Mouse (Mus musculus): ENCODE results near the gene Slc2a10. TPM values are rescaled to one million over a fixed set of nuclear protein-coding genes. Genes with fewer than 3 reads are reported as not detected.
"Not testable (repeated sequence)": the region's sequence is repeated elsewhere in the genome, so short reads cannot be mapped to it uniquely, and the experiment has no call there.

Slc2a10 gene
- total RNA-seq, 2 experiments from 2014 or later = 0.80 to 1.4 TPM

GRCm38 (mm10) chr2:165498816-165499215 lies 4.8 kb upstream of the Slc2a10 start:
- DNase-seq (ENCODE audit: low spot score) = no peak

DNA sequence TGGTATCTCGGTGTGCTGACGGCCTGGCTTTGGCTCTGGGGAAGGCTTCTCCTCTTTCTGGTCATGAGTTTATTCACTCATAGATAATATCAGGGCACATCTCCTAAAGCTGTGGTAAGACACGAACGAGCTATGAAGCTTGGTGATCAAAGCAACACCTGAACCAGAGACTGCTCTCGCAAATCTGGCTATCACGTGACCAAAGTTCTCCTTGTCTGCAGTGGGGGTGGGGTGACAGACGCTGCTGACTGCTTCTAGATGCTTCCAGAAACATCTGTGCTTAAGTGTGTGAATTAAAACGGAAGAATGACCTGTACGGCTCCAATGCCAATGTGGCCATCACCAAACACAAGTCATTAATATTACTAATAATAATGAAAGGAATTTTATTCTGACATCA lies 6.1 kb downstream of the Slc2a10 start:
- no peak for DNase-seq (ENCODE audit: low spot score)

- DNase-seq (ENCODE audit: low spot score) = no peak
Observed at GRCm38 (mm10) chr2:165510466-165510865, 6.9 kb downstream of the Slc2a10 start.

- DNase-seq (ENCODE audit: low spot score) = not testable (repeated sequence)
Observed at GRCm38 (mm10) chr2:165510914-165511458, 7.4 kb downstream of the Slc2a10 start.

- DNase-seq (ENCODE audit: low spot score) = not testable (repeated sequence)
Observed at GRCm38 (mm10) chr2:165511530-165511929, 7.9 kb downstream of the Slc2a10 start.

DNA sequence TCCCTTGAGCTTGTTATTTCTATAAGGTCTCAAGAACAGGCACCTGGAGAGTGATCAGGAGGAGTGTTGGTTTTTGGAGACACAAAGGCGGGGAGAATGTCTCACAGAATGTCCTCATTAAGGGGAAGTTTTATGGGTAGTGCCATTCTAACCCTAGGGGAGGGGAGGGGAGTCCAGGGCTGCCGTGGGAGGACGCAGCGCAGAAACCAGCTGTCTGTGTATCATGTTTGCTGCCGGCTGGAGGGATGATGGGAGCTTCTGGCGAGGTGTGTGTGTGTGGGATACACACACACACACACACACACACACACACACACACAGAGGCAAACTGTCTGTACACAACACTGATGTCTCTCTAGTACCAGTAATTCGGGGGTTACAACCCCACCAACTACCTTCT lies 8.8 kb downstream of the Slc2a10 start:
- no peak for DNase-seq (ENCODE audit: low spot score)

DNA sequence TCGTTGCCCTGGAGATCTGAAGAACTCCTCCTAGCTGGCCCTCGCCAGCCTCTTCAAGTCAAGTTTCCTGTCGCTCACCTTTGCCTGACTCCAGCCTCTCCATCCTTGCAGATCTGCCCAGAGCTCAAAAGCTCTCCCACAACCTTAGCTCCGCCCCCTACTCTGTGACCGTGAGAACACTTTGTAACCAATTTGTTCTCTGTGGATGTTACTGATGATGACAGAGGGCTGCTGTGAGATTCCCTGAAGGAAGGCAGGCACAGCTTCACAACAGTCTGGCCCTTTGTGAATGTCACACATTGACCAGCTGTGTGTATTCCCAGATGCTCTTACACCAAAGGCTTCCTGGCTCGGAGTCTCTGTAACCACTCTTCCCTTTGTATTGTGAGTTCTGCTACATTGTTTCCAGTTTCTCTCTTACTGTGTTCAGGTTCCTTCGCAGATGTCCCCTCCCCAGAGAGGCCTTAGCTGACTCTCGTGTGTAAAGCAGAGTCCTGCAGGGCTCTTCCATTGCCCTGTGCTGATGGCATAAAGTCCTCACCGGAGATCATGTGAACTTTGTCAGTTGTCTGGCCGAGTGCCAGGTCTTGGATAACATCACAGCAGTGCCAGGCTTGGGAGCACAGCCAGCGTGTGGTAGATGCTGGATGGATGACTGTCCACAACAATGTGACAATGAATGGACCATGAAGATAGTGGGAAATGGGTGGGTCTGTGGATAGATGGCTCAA lies 9.4 kb downstream of the Slc2a10 start:
- DNase-seq (ENCODE audit: low spot score) = no peak

GRCm38 (mm10) chr2:165515178-165515728 lies 11.7 kb downstream of the Slc2a10 start:
- DNase-seq (ENCODE audit: low spot score) = no peak

DNA sequence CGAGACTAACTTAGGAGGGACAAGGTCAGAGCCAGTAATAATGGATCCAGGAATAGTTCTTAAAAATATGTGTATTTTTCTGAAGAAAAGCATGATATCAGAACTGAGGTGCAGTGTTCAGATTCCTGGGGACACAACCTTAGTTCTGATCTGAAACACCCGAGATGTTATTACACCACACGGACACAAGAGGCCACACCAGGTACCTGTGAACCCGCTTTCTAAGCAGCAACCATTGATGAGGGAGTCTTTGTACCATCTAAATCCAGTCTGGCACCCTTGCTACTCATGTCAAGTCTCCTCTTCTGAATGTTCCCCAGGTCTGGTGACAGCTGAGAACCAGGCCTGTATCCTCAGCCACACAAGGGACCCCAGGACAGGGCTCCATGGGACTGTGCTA lies 22.0 kb downstream of the Slc2a10 start:
- DNase-seq (ENCODE audit: low spot score) = no peak

DNA sequence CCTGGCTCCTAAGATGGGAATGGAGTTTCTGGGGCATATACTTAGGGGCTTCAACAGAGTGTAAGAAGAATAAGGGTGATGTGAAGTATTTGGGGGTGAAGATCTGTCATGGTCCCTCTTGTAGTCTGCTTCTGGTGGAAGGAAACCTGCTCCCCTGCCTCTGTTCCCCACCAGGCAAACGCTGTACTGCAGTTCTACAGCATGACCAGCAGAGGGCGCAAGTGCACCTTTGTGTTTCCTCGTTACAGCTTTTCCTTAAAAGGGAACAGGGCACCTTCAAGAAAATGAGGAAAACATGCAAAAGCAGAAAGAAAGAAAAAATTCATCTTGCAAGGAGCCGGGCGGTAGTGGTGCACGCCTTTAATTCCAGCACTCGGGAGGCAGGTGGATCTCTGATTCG lies 25.5 kb downstream of the Slc2a10 start:
- DNase-seq (ENCODE audit: low spot score) = peak; percentile 57

DNA sequence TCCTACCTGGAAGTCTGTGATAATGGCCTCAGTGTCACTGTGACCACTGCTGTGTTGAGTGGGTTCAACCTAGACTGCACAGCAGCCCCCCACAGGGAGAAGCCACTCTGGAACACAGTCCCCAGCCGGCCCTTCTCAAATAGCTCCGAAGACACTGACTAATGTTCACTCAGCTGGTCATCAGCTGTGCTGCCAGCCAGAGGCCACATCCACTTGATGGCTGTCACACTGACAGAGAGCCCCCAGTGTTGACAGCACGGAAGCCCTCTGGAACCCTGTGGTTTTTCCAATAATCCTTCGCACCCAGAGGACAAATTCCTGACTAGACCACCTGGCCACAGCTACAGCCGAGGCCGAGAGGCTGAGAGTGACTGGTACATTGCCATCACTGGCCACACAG lies 30.2 kb downstream of the Slc2a10 start:
- DNase-seq (ENCODE audit: low spot score) = no peak

DNA sequence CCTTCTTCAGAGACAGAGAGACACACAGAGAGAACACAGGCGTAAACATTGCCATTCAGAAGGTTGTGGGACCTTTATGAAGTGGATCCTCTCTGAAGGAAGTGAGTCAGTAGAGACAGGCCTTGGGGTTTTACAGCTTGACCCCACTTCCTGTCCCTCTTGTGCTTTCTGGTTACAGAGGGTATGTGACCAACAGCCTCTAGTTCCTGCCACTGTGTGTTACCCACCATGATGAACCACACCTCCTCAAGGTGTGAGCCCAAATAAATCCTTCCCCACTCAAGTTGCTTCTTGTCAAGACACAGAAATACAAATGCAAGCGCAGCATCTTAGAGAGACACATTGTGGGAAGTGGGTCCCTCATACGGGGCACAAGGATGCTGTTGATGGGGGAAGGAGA lies 37.4 kb downstream of the Slc2a10 start:
- no peak for DNase-seq (ENCODE audit: low spot score)

GRCm38 (mm10) chr2:165542939-165543669 lies 39.5 kb downstream of the Slc2a10 start:
- DNase-seq (ENCODE audit: low spot score) = no peak

DNA sequence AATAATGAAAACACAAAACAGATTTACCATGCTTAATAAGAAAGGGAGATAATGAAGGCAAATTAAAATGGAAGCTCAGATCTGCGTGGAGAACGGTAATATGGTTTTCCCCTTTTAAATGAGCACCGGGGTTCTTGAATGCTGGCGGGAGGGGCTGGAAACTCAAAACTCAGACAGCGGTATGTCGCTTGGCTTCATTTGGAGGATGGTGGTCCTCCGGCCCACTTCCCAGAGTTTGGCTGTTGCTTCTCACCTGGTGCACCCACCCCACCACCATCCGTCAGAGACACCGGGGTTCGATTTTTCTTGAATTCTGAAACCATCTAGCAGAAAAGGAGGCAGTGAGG lies 40.1 kb downstream of the Slc2a10 start:
- DNase-seq (ENCODE audit: low spot score) = no peak

DNA sequence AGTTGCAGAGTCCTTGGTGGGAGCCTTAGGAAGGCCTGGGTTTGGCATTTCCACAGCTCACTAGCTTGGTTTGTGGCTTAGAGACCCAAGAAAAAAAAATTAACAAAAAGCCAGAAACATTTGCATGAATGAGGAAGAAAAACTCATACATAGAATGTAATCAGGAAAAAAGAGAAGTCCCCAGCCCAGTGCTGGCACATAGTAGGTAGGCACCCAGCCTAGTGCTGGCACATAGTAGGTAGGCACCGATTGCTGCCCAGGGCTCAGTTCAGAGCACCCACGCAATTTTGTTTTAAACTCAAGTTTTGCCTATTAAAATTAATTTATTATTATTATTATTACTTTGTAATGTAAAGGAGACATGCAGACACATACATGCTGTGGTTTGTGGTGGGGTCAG lies 42.1 kb downstream of the Slc2a10 start:
- no peak for DNase-seq (ENCODE audit: low spot score)

DNA sequence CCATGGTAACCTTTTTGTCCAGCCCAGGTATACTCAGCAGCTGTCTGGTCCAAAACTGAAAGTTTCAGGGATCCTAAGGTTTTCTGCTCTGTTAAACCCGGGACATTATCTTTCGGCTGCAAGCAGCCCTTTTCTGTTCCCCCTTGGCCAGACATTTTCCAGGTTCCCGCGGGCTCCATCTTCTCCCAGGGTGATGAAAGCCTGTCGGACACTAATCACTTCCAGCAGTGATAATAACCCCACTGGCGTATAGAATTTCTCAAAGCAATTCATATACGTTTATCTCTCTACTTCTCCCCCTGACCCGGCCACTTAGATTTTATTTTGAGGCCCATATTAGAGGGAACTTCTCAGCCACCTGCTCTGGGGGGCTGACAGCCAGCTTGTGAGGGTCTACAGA lies 42.8 kb downstream of the Slc2a10 start:
- no peak for DNase-seq (ENCODE audit: low spot score)

DNA sequence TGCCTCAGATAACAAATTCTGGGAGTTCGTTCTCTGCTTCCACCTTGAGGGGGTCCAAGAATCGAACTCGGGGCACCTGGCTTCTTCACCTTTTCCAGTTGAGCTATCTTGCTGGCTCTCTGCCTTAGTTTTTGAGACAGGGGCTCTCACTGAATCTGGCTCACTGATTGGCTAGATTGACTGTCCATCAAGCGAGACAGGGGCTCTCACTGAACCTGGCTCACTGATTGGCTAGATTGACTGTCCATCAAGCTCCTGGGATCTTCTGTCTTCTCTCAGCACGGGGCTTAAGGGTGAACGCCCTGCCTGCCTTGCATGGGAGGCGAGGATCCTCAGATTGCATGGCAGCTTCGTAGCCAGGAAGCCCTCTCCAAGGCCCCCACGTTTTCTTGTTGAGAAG lies 43.8 kb downstream of the Slc2a10 start:
- DNase-seq (ENCODE audit: low spot score) = peak; percentile 39

DNA sequence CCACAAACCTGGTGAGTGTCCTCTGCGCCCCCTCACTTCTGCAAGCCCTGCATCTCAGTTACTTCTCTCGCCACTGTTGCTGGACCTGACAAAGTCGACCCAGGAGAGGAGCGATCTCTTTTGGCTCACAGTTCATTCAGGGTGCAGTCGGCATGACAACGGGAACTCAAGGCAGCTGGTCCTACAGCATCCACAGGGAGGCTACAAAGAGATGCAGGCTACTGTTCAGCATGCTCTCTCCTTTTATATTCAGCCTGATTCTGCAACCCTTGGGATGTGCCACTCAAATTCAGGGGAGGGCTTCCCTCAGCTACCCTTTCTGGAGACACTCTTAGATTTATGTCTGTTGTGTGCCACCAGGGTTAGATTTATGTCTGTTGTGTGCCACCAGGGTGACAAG lies 45.0 kb downstream of the Slc2a10 start:
- DNase-seq (ENCODE audit: low spot score) = no peak

DNA sequence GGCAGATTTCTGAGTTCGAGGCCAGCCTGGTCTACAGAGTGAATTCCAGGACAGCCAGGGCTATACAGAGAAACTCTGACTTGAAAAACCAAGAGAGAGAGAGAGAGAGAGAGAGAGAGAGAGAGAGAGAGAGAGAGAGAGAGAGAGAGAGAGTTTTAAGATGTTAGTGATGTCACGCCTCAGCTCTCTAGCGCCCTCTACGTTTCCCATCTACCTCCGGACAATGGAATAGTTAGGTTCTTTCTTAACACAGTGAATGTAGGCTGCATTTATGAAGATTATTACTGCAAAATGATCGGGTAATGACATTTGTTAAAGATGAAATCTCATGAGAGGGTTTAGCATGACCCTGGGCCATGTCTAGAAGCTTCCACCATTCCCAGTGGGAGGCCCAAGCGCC lies 46.8 kb downstream of the Slc2a10 start:
- DNase-seq (ENCODE audit: low spot score) = not testable (repeated sequence)

DNA sequence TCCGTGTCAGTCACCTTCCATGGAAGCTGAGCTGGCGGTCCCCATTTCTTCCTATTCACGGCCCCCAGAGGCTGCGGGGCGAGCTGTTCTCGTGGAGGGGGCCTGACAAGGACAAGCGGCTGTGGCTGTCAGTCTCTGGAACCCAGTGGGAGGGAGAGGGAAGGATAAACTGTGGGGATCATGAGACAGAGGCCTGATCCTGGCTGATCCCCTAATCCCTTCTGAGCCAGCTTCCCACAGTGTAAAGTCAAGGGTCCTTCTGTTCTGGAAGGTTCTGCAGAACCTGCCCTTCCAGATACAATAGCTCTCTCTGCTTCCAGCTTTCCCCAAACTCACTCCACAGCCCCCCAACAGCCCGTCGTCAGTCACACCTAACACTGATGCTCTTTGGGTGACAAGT lies 50.5 kb downstream of the Slc2a10 start:
- no peak for DNase-seq (ENCODE audit: low spot score)

GRCm38 (mm10) chr2:165557278-165557677 lies 53.7 kb downstream of the Slc2a10 start:
- DNase-seq (ENCODE audit: low spot score) = no peak

GRCm38 (mm10) chr2:165558916-165559315 lies 55.3 kb downstream of the Slc2a10 start:
- no peak for DNase-seq (ENCODE audit: low spot score)

Measured in gastrocnemius, adult 18-20 months (tissue).